Mouse (Mus musculus) liver, embryonic 16.5 days (tissue): Measurements from ENCODE around the gene Cnih4. TPM values are rescaled to one million over a fixed set of nuclear protein-coding genes. Genes with fewer than 3 reads are reported as not detected.

Source experiments
- ATAC-seq: fragments of 200-750 bp; cut with Nextera tagmentation; 2 replicates; pipeline ENCODE4 v1.8.0; 2017; ENCODE audit warnings: low read depth, mild to moderate bottlenecking, moderate number of reproducible peaks, moderate library complexity
- H3K27ac ChIP-seq: fragments of 300-500 bp; sonication (generic); 2 replicates; pipeline ENCODE4 v1.5.1; 2014; ENCODE audit warnings: mild to moderate bottlenecking, low read length
- H3K27me3 ChIP-seq: fragments of 300-500 bp; sonication (generic); 2 replicates; pipeline ENCODE4 v1.6.1; 2014; ENCODE audit warnings: low read depth, low read length, mixed read lengths; ENCODE audit not compliant: control insufficient read depth, insufficient read depth
- H3K36me3 ChIP-seq: fragments of 300-500 bp; sonication (generic); 2 replicates; pipeline ENCODE4 v1.6.1; 2014; ENCODE audit warnings: mild to moderate bottlenecking; ENCODE audit not compliant: control insufficient read depth, insufficient read depth
- H3K4me1 ChIP-seq: fragments of 300-500 bp; sonication (generic); 2 replicates; pipeline ENCODE4 v1.6.1; 2014; ENCODE audit warnings: low read depth, low read length, mixed read lengths; ENCODE audit not compliant: control insufficient read depth
- H3K4me2 ChIP-seq: fragments of 300-500 bp; sonication (generic); 2 replicates; pipeline ENCODE4 v1.6.1; 2014; ENCODE audit warnings: low read depth, low read length, mixed read lengths
- H3K4me3 ChIP-seq: fragments of 300-500 bp; sonication (generic); 2 replicates; pipeline ENCODE4 v1.5.1; 2014; ENCODE audit warnings: low read depth, mild to moderate bottlenecking, low read length
- H3K9ac ChIP-seq: fragments of 300-500 bp; sonication (generic); 2 replicates; pipeline ENCODE4 v1.6.1; 2014; ENCODE audit warnings: low read depth, low read length
- H3K9me3 ChIP-seq: fragments of 300-500 bp; sonication (generic); replicated peaks from 2 replicates; pipeline ENCODE4 v1.6.1; 2016; ENCODE audit warnings: low read length; ENCODE audit not compliant: control insufficient read depth
- whole genome bisulfite sequencing: fragments of 180-500 bp; shearing (Covaris S2); extraction: QIAGEN DNeasy Blood & Tissue Kit; methylation state at CpG from one replicate; pipeline ENCODE4 v1.1.7; 2014; ENCODE audit not compliant: insufficient replicate concordance; 5-methylcytosine and 5-hydroxymethylcytosine counted together
- polyA plus RNA-seq: library from polyadenylated mRNA; unstranded; fragments of >200 nt; fragmentation: Nextera tagmentation; extraction: Ambion mirVana; gene quantifications from 2 replicates; pipeline ENCODE4 v1.2.1, GENCODE M21; 2015

The Cnih4 gene
- polyA plus RNA-seq, 1 experiment from 2014 or later, result 45.5 TPM

- WGBS, result 56% methylated on average over 2 of the region's 2 CpGs
These were observed 1.7 kb downstream of the Cnih4 start for GRCm38 (mm10) chr1:181146187-181146586.

DNA sequence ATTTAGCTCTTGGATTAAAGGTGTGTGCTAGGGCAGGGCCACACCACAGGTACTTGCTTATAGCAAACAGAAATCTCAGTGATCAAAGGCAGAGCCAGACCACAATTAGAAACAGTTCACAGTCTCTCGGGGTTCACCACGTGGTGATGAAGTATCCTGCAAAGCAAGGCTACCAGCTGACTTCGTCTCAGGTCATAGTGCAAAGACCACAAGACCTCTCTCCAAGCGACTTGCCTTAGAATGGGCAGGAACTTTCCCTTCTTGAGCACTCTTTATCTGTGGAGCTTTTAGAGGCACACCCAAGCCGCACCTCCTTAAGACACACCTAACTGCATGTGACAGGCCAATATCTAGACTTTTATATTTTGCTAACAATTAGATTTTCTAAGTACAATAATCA, 4.0 kb downstream of the Cnih4 start:
- H3K9ac ChIP-seq, result peak overlapping the region; percentile 42

More at GRCm38 (mm10) chr1:181146187-181146586, 1.7 kb downstream of the Cnih4 start:
- ATAC-seq, result no peak
- peaks cover 3% of the 10 kb centered on the region; the same call in 1 of the 2 replicates for H3K36me3 ChIP-seq
- H3K27ac ChIP-seq, result no peak overlapping the region
- H3K4me3 ChIP-seq, result peak overlapping the region; percentile 91
- H3K4me2 ChIP-seq, result peak overlapping the region; percentile 79
- H3K27me3 ChIP-seq, result no peaks in the 10 kb centered on the region
- no peaks in the 10 kb centered on the region for H3K9me3 ChIP-seq
- H3K4me1 ChIP-seq, result peaks cover 42% of the 10 kb centered on the region
- no peak overlapping the region for H3K9ac ChIP-seq

DNA sequence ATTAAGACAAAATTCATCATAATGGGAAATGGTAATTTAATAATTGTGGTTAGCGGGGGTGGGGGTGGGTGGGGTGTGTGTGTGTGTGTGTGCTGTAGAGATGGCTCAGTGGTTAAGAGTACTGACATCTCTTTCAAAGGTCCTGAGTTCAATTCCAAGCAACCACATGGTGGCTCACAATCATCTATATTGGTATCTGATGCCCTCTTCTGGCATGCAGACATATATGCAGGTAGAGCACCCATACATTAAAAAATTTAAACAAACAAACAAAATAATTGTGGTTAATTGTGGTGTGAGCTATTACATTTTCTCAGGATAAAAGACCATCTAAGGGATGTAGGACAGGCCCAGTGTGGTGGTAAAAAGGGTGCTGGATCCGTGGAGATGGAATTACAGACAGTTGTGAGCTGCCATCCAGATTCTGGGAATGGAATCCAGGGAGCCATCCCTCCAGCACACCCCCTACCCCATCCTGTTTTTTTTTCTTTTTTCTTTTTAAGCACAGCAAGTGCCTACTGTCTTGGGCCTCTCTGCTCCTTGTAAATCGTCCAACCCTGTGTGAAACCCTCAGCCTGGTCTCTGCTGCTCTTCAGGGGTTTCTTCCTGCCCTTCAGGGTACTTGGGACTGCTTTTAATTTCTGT, 5.0 kb downstream of the Cnih4 start:
- Histone ChIP-seq H3K27me3 (no peaks in the 10 kb centered on the region), H3K9ac (no peak overlapping the region), H3K4me2 (no peak overlapping the region; the same call in 1 of the 2 replicates), H3K36me3 (no peaks in the 10 kb centered on the region), H3K4me1 (peaks cover 43% of the 10 kb centered on the region), H3K27ac (no peak overlapping the region; the same call in 1 of the 2 replicates), H3K9me3 (no peaks in the 10 kb centered on the region), H3K4me3 (no peak overlapping the region)
- ATAC-seq, result no peak
- WGBS, result 57% methylated on average over 3 of the region's 3 CpGs

More for the DNA sequence above, 4.0 kb downstream of the Cnih4 start:
- Histone ChIP-seq H3K27ac (peak overlapping the region; percentile 62), H3K9me3 (no peaks in the 10 kb centered on the region), H3K4me2 (peak overlapping the region; percentile 56), H3K4me1 (peaks cover 43% of the 10 kb centered on the region), H3K4me3 (peak overlapping the region; percentile 13), H3K36me3 (no peaks in the 10 kb centered on the region), H3K27me3 (no peaks in the 10 kb centered on the region)
- 24% methylated on average over 5 of the region's 5 CpGs for WGBS
- peak; percentile 42 for ATAC-seq

DNA sequence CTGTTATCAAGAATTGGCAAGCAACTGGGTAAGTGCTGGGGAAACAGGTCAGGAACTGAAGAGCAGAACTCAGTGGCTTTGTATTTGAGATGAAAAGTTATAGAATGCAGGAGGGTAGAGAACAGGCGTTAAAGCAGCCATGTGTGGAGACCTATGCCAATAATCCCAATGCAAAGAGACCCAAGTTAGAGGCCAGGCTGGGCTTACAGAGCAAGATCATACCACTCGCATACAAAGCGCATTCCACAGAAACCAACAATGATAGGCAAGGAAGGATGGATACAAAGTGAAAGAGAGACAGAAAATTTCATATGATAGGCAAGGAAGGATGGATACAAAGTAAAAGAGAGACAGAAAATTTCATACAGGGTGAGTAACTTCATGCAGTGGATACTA, 5.9 kb downstream of the Cnih4 start:
- peaks cover 43% of the 10 kb centered on the region for H3K4me1 ChIP-seq
- peaks cover under 1% of the 10 kb centered on the region; the same call in 1 of the 2 replicates for H3K36me3 ChIP-seq
- no peaks in the 10 kb centered on the region for H3K27me3 ChIP-seq
- 65% methylated on average over 3 of the region's 3 CpGs for WGBS
- ATAC-seq, result no peak
- H3K9me3 ChIP-seq, result no peaks in the 10 kb centered on the region
- no peak overlapping the region; the same call in 1 of the 2 replicates for H3K4me3 ChIP-seq
- H3K9ac ChIP-seq, result no peak overlapping the region; the same call in 1 of the 2 replicates
- H3K4me2 ChIP-seq, result peak overlapping the region; percentile 26
- H3K27ac ChIP-seq, result 0 out of 2 replicates have a peak overlapping the region, but pooled peaks have one; percentile 12

- WGBS, result under 1% methylated on average over 59 of the region's 59 CpGs
- peaks cover 4% of the 10 kb centered on the region; the same call in 1 of the 2 replicates for H3K36me3 ChIP-seq
- H3K4me3 ChIP-seq, result peak overlapping the region; percentile 82
- no peaks in the 10 kb centered on the region for H3K27me3 ChIP-seq
- ATAC-seq, result peak; percentile 89
- no peaks in the 10 kb centered on the region for H3K9me3 ChIP-seq
- peak overlapping the region; percentile 87 for H3K9ac ChIP-seq
- peak overlapping the region; percentile 76 for H3K4me2 ChIP-seq
- H3K27ac ChIP-seq, result peak overlapping the region; percentile 78
- H3K4me1 ChIP-seq, result peaks cover 43% of the 10 kb centered on the region
These were observed 6.5 kb downstream of the Cnih4 start for GRCm38 (mm10) chr1:181150827-181151534.

DNA sequence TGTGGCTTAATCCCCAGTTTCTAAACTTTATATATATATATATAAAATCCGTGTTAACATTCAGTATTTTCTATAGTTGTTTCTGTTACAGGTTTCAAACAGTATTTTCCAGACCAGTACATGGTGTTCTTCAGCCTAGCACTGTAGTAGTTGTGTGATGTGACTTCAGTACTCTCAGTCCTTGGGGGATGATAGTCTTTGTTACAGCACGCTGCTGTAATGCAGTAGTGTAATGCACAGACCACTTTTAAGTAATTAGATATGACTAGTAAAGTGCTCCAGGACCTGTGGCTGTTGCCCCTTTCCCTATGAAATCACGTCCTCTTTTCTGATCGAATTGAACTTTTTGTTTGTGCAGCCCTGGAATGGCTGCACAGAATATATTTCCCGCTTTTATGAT, 7.0 kb downstream of the Cnih4 start:
- 25% methylated on average over 5 of the region's 5 CpGs for WGBS
- Histone ChIP-seq H3K9ac (peak overlapping the region; percentile 87), H3K4me3 (peak overlapping the region; percentile 82), H3K27me3 (no peaks in the 10 kb centered on the region), H3K27ac (no peak overlapping the region), H3K36me3 (peaks cover 4% of the 10 kb centered on the region; the same call in 1 of the 2 replicates), H3K4me1 (peaks cover 42% of the 10 kb centered on the region), H3K9me3 (no peaks in the 10 kb centered on the region), H3K4me2 (peak overlapping the region; percentile 76)
- ATAC-seq, result no peak

- no peaks in the 10 kb centered on the region for H3K9me3 ChIP-seq
- no peaks in the 10 kb centered on the region for H3K4me1 ChIP-seq
- H3K27me3 ChIP-seq, result no peaks in the 10 kb centered on the region
- WGBS, result 82% methylated on average over 2 of the region's 2 CpGs
- no peak overlapping the region for H3K27ac ChIP-seq
- no peak overlapping the region for H3K9ac ChIP-seq
- peaks cover 15% of the 10 kb centered on the region for H3K36me3 ChIP-seq
- H3K4me2 ChIP-seq, result no peak overlapping the region
- no peak overlapping the region for H3K4me3 ChIP-seq
- no peak for ATAC-seq
These were observed 23.3 kb downstream of the Cnih4 start for GRCm38 (mm10) chr1:181167816-181168215.

DNA sequence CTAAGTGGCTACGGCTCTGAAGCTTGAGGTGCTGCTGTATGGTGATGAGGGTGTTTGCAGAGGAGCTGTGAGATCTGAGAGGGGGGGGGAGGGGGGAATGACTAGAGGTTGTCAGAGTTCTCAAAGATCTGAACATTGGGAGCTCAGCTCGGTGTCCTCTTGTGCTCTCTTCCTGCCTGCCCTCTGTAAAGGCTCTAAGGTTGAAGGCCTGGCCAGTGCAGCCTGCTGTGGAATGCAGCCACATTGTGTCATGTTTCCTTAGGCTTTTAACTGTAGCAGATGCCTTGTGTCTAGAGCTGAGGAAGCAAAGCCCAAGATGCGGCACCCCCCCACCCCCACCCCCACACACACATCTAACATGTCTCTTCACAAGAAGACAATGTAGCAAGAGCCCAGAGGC, 23.9 kb downstream of the Cnih4 start:
- 67% methylated on average over 3 of the region's 3 CpGs for WGBS
- no peak overlapping the region for H3K27ac ChIP-seq
- H3K36me3 ChIP-seq, result peaks cover 10% of the 10 kb centered on the region; the same call in 1 of the 2 replicates
- ATAC-seq, result no peak
- no peak overlapping the region for H3K9ac ChIP-seq
- H3K27me3 ChIP-seq, result no peaks in the 10 kb centered on the region
- no peak overlapping the region for H3K4me2 ChIP-seq
- H3K4me1 ChIP-seq, result no peaks in the 10 kb centered on the region
- no peaks in the 10 kb centered on the region for H3K9me3 ChIP-seq
- no peak overlapping the region for H3K4me3 ChIP-seq

- Histone ChIP-seq H3K4me2 (no peak overlapping the region), H3K9ac (no peak overlapping the region), H3K4me3 (peak overlapping the region; percentile 30), H3K4me1 (no peaks in the 10 kb centered on the region), H3K27me3 (no peaks in the 10 kb centered on the region), H3K27ac (peak overlapping the region; percentile 46), H3K36me3 (peaks cover 11% of the 10 kb centered on the region), H3K9me3 (no peaks in the 10 kb centered on the region)
- ATAC-seq, result no peak
- 21% methylated on average over 8 of the region's 8 CpGs for WGBS
These were observed 25.7 kb downstream of the Cnih4 start for GRCm38 (mm10) chr1:181170210-181170609.
